In the genomic region with DNA sequence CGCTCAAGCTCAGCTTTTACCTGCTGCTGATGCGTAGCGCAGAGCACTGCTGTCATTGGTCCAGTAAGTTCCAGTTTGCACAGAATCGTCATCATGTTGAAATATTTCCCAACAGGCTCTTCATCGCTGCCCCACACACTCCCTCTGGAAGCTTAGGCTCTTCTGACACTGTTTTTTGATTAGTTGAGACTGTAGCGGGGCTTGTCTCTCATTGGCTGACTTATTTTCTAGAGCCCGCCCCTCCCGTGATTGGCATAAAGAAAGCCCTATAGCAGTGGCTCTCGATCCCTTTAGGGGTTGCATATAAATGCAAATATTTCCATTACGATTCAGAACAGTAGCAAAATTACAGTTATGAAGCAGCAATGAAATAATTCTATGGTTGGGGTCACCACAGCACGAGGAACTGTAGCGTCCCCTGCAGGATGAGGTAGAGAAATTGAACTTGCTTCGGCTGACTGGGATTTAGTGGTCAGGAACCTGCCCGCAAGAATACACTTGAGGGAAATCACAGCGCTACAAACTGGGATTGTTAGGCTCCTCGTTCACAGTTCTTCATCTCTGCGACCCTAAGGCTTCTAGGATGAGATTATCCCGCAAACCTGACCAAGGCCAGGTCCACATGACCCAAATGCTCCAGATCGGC, we compare ENCODE assay signal across 9 mouse cellular contexts. TPM values are rescaled to one million over a fixed set of nuclear protein-coding genes. Genes with fewer than 3 reads are reported as not detected.
DNase-seq lines count a peak whose midpoint lies in the region; ATAC-seq lines count a peak whose summit lies in the region.
"Had no signal": no experiment of that assay in that cellular context is flagged by ENCODE, and none has a peak within 500 bp of the region (broad histone marks: within the 10 kb centered on the region; RNA-seq: fewer than 3 reads in every experiment).

No protein-coding gene starts in this region.

- no peaks in the 10 kb centered on the region for H3K9me3 ChIP-seq in embryonic facial prominence, embryonic 14.5 days (ENCODE audit: control insufficient read depth, low read length)
- no peaks in the 10 kb centered on the region for H3K9me3 ChIP-seq in limb, embryonic 11.5 days (ENCODE audit: control insufficient read depth, low read length)
- H3K9me3 ChIP-seq in midbrain, embryonic 12.5 days, result no peaks in the 10 kb centered on the region

- peak; percentile 65 for ATAC-seq in embryonic facial prominence, embryonic 14.5 days (ENCODE audit: low read depth)
- ATAC-seq in limb, embryonic 11.5 days (ENCODE audit: insufficient number of reproducible peaks, low FRiP score, low TSS enrichment, low read depth), result no peak
- 0 out of 2 replicates have a peak, but pooled peaks have one; percentile 42 for ATAC-seq in midbrain, embryonic 12.5 days (ENCODE audit: low FRiP score, low read depth)
- ATAC-seq in CD4-positive, CD25-positive, alpha-beta regulatory T cell, adult 4 months, result no peak

- H3K4me1 ChIP-seq in embryonic facial prominence, embryonic 14.5 days (ENCODE audit: control insufficient read depth, insufficient read depth, low read length), result no peaks in the 10 kb centered on the region
- H3K4me1 ChIP-seq in limb, embryonic 11.5 days (ENCODE audit: control insufficient read depth, insufficient read depth, low read length), result 0 out of 2 replicates have a peak, but pooled peaks cover 4% of the 10 kb centered on the region
- 0 out of 2 replicates have a peak, but pooled peaks cover 4% of the 10 kb centered on the region for H3K4me1 ChIP-seq in midbrain, embryonic 12.5 days

- H3K36me3 ChIP-seq in embryonic facial prominence, embryonic 14.5 days (ENCODE audit: control insufficient read depth, insufficient read depth, low read length), result no peaks in the 10 kb centered on the region
- H3K36me3 ChIP-seq in limb, embryonic 11.5 days (ENCODE audit: control insufficient read depth, insufficient read depth, low read length), result no peaks in the 10 kb centered on the region
- no peaks in the 10 kb centered on the region for H3K36me3 ChIP-seq in midbrain, embryonic 12.5 days

- peak overlapping the region; percentile 34 for H3K4me2 ChIP-seq in embryonic facial prominence, embryonic 14.5 days (ENCODE audit: low read depth, low read length)
- no peak overlapping the region for H3K4me2 ChIP-seq in limb, embryonic 11.5 days (ENCODE audit: low read depth, severe bottlenecking)
- H3K4me2 ChIP-seq in midbrain, embryonic 12.5 days (replicated peaks), result peak overlapping the region; percentile 42

- no peak overlapping the region for H3K9ac ChIP-seq in embryonic facial prominence, embryonic 14.5 days (ENCODE audit: low read depth, low read length)
- no peak overlapping the region for H3K9ac ChIP-seq in limb, embryonic 11.5 days (ENCODE audit: low read length)
- no peak overlapping the region for H3K9ac ChIP-seq in midbrain, embryonic 12.5 days (replicated peaks)

- H3K27me3 ChIP-seq in embryonic facial prominence, embryonic 14.5 days (replicated peaks; ENCODE audit: control insufficient read depth, insufficient read depth, low read length), result peaks cover 11% of the 10 kb centered on the region; the same call in 1 of the 2 replicates
- peaks cover 14% of the 10 kb centered on the region for H3K27me3 ChIP-seq in limb, embryonic 11.5 days (ENCODE audit: control insufficient read depth, insufficient read depth, low read length)
- peaks cover 56% of the 10 kb centered on the region for H3K27me3 ChIP-seq in midbrain, embryonic 12.5 days

- WGBS in embryonic facial prominence, embryonic 14.5 days, result 38% methylated on average over 19 of the region's 19 CpGs
- 37% methylated on average over 19 of the region's 19 CpGs for WGBS in limb, embryonic 11.5 days
- WGBS in midbrain, embryonic 12.5 days, result 31% methylated on average over 19 of the region's 19 CpGs

- no peak overlapping the region for H3K27ac ChIP-seq in embryonic facial prominence, embryonic 14.5 days (replicated peaks; ENCODE audit: low read depth, low read length)
- no peak overlapping the region for H3K27ac ChIP-seq in limb, embryonic 11.5 days (replicated peaks; ENCODE audit: low read depth, low read length)
- H3K27ac ChIP-seq in midbrain, embryonic 12.5 days (replicated peaks), result no peak overlapping the region

- DNase-seq in 416B (ENCODE audit: low read depth), result peak; percentile 93
- DNase-seq in MEL-GATA-1-ER (ENCODE audit: extremely low read depth, low read depth), result peak; percentile 90
- DNase-seq in embryonic facial prominence, embryonic 14.5 days (ENCODE audit: low spot score), result peak; percentile 55
- DNase-seq in induced T-regulatory cell, adult 2 months (ENCODE audit: low read depth), result peak; percentile 57
- DNase-seq in limb, embryonic 11.5 days (ENCODE audit: low spot score), result peak; percentile 62
- no peak for DNase-seq in gastrocnemius, adult 8-10 months (ENCODE audit: low spot score in 2 of 2)

- peak overlapping the region; percentile 13 for H3K4me3 ChIP-seq in embryonic facial prominence, embryonic 14.5 days (ENCODE audit: low read depth, low read length)
- H3K4me3 ChIP-seq in limb, embryonic 11.5 days (ENCODE audit: low read depth, low read length), result no peak overlapping the region
- peak overlapping the region; percentile 31 for H3K4me3 ChIP-seq in midbrain, embryonic 12.5 days

RNA-seq across cellular contexts. Expression of a gene that starts 5.3 kb away (rescaled TPM):
- polyA plus RNA-seq in embryonic facial prominence, embryonic 14.5 days (2014; fragmentation: Nextera tagmentation; extraction: Ambion mirVana), result 39.4 and 41.0 TPM in 2 replicates
- polyA plus RNA-seq in limb, embryonic 11.5 days (2014; fragmentation: Nextera tagmentation; extraction: Ambion mirVana), result 21.2 and 21.5 TPM in 2 replicates
- 16.1 and 17.9 TPM in 2 replicates for polyA plus RNA-seq in midbrain, embryonic 12.5 days (2016; fragmentation: Nextera tagmentation; extraction: Ambion mirVana)
- polyA plus RNA-seq in CD4-positive, CD25-positive, alpha-beta regulatory T cell, adult 4 months (2017; shearing (Covaris generic)), result 10 to 100 TPM; 25.2 to 38.6 TPM
- total RNA-seq in gastrocnemius, adult 8-10 months (2022), result 10 to 100 TPM; 11.4 to 15.5 (median 13.8) TPM

RNA-seq across cellular contexts. Expression of a gene that starts 6.1 kb away (rescaled TPM):
- 0.13 and 0.18 TPM in 2 replicates for polyA plus RNA-seq in embryonic facial prominence, embryonic 14.5 days (2014; fragmentation: Nextera tagmentation; extraction: Ambion mirVana)
- 0.33 and 0.34 TPM in 2 replicates for polyA plus RNA-seq in limb, embryonic 11.5 days (2014; fragmentation: Nextera tagmentation; extraction: Ambion mirVana)
- polyA plus RNA-seq in midbrain, embryonic 12.5 days (2016; fragmentation: Nextera tagmentation; extraction: Ambion mirVana), result 0.16 and 0.56 TPM in 2 replicates
- not detected for polyA plus RNA-seq in CD4-positive, CD25-positive, alpha-beta regulatory T cell, adult 4 months (2017; shearing (Covaris generic))
- total RNA-seq in gastrocnemius, adult 8-10 months (2022), result not detected
- polyA plus RNA-seq: small intestine, adult 2 months had no signal

RNA-seq across cellular contexts. Expression of a gene that starts 7.0 kb away (rescaled TPM):
- polyA plus RNA-seq in embryonic facial prominence, embryonic 14.5 days (2014; fragmentation: Nextera tagmentation; extraction: Ambion mirVana), result 0.38 and 1.1 TPM in 2 replicates
- 3.3 and 4.0 TPM in 2 replicates for polyA plus RNA-seq in limb, embryonic 11.5 days (2014; fragmentation: Nextera tagmentation; extraction: Ambion mirVana)
- polyA plus RNA-seq in midbrain, embryonic 12.5 days (2016; fragmentation: Nextera tagmentation; extraction: Ambion mirVana), result 2.7 and 3.1 TPM in 2 replicates
- polyA plus RNA-seq in CD4-positive, CD25-positive, alpha-beta regulatory T cell, adult 4 months (2017; shearing (Covaris generic)), result not detected
- total RNA-seq in gastrocnemius, adult 8-10 months (2022), result not detected

RNA-seq across cellular contexts. Expression of a gene that starts 10.9 kb away (rescaled TPM):
- 107 and 110 TPM in 2 replicates for polyA plus RNA-seq in embryonic facial prominence, embryonic 14.5 days (2014; fragmentation: Nextera tagmentation; extraction: Ambion mirVana)
- polyA plus RNA-seq in limb, embryonic 11.5 days (2014; fragmentation: Nextera tagmentation; extraction: Ambion mirVana), result 89.0 and 98.6 TPM in 2 replicates
- 109 and 121 TPM in 2 replicates for polyA plus RNA-seq in midbrain, embryonic 12.5 days (2016; fragmentation: Nextera tagmentation; extraction: Ambion mirVana)
- polyA plus RNA-seq in CD4-positive, CD25-positive, alpha-beta regulatory T cell, adult 4 months (2017; shearing (Covaris generic)), result 100 to 1,000 TPM; 131 to 166 TPM
- total RNA-seq in gastrocnemius, adult 8-10 months (2022), result 10 to 100 TPM in 3 of 4 experiments, 1 to 10 TPM in 1; 9.2 to 15.0 (median 10.6) TPM

RNA-seq across cellular contexts. Expression of a gene that starts 17.9 kb away (rescaled TPM):
- polyA plus RNA-seq in embryonic facial prominence, embryonic 14.5 days (2014; fragmentation: Nextera tagmentation; extraction: Ambion mirVana), result 11.1 and 12.1 TPM in 2 replicates
- polyA plus RNA-seq in limb, embryonic 11.5 days (2014; fragmentation: Nextera tagmentation; extraction: Ambion mirVana), result 6.5 and 7.5 TPM in 2 replicates
- 10.6 and 11.2 TPM in 2 replicates for polyA plus RNA-seq in midbrain, embryonic 12.5 days (2016; fragmentation: Nextera tagmentation; extraction: Ambion mirVana)
- polyA plus RNA-seq in CD4-positive, CD25-positive, alpha-beta regulatory T cell, adult 4 months (2017; shearing (Covaris generic)), result 1 to 10 TPM; 3.1 to 4.7 TPM
- 10 to 100 TPM; 48.6 to 61.3 (median 54.9) TPM for total RNA-seq in gastrocnemius, adult 8-10 months (2022)

Comparison
In these comparisons a context has a peak if more than half of its experiments do, and no peak if none do; other contexts are left out.
1. DNase-seq: peak in 416B (single experiment), MEL-GATA-1-ER (single experiment), embryonic facial prominence, embryonic 14.5 days (single experiment), induced T-regulatory cell, adult 2 months (single experiment) and limb, embryonic 11.5 days (single experiment); none in gastrocnemius, adult 8-10 months (0 of 2).
2. ATAC-seq: peak in embryonic facial prominence, embryonic 14.5 days (single experiment) and midbrain, embryonic 12.5 days (single experiment); none in limb, embryonic 11.5 days (single experiment) and CD4-positive, CD25-positive, alpha-beta regulatory T cell, adult 4 months (single experiment).